Mouse (Mus musculus) megakaryocyte progenitor cell, adult 5-6 weeks (primary cell): ENCODE measurements at regions not wholly inside any gene's neighbourhood (a gene's known extent, or its start where the extent isn't known, plus 50 kb on each side); places are given as distances from the start of the nearest gene placed in this dataset.
"Not testable (repeated sequence)": the region's sequence is repeated elsewhere in the genome, so short reads cannot be mapped to it uniquely, and the experiment has no call there.

ENCODE experiments used
- ATAC-seq: replicated peaks from 2 replicates; pipeline ENCODE4 v1.8.0; 2016; ENCODE audit warnings: mild to moderate bottlenecking, moderate TSS enrichment, inconsistent platforms; ENCODE audit not compliant: poor library complexity

- ATAC-seq, result no peak
Observed at GRCm38 (mm10) chr6:7790040-7790439, 54.6 kb upstream of the C1galt1 start.

GRCm38 (mm10) chr6:7789071-7789470 lies 55.6 kb upstream of the C1galt1 start:
- ATAC-seq, result no peak

DNA sequence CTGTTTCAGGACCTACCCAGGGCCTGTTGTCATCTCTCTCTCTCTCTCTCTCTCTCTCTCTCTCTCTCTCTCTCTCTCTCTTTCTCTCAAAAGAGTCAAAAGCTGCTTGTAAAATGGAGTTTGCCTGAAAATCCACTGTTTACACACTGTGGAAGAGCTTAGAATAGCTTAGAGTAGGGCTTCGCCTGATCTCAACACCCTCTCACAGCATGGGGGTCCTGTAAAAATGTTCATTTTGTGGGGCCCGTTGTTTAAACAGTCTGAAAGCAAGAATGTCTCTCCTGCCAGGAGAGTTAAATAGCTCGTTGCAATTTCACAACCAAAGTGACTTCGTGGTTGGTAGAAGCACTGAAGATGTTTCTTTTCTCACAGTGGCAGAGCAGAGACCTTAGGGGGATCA lies 59.2 kb upstream of the C1galt1 start:
- no peak for ATAC-seq

DNA sequence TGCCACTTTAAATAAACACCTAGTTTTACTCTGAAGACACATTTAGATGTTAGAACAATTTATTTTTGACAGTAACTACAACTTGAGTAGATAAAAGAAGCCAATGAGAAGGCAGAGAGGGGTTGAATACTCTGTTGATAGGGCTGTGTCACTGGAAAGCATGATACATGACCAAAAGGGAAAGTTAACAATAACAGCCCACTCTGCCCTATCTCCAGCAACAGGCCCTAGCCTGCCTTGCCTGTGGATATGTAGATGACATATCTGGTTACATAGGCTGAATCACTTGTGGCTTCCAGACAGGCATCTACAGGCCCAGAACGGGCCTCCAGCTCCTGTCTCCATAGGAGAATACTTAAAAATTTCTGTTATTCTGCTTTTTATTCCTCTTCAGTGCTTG lies 61.6 kb upstream of the C1galt1 start:
- ATAC-seq, result peak; percentile 93

DNA sequence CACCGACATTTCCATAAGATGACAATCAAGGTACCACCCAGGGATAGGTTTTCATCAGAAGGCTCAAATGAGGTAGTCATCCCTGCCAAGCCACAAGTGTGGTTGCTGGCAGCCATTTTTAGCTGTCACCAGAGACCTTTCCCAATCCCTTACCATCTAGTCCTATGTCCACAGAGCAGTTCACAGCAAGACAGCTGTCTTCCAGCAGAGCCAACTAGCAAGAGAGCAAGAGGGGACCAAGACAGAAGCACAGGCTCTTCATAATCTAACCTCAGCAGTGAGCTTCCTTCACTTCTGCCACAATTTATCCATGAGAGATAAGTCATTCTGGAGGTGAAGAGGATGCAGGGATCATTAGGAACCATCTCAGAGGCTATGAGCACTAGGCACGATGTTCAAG lies 64.7 kb upstream of the C1galt1 start:
- ATAC-seq, result no peak

DNA sequence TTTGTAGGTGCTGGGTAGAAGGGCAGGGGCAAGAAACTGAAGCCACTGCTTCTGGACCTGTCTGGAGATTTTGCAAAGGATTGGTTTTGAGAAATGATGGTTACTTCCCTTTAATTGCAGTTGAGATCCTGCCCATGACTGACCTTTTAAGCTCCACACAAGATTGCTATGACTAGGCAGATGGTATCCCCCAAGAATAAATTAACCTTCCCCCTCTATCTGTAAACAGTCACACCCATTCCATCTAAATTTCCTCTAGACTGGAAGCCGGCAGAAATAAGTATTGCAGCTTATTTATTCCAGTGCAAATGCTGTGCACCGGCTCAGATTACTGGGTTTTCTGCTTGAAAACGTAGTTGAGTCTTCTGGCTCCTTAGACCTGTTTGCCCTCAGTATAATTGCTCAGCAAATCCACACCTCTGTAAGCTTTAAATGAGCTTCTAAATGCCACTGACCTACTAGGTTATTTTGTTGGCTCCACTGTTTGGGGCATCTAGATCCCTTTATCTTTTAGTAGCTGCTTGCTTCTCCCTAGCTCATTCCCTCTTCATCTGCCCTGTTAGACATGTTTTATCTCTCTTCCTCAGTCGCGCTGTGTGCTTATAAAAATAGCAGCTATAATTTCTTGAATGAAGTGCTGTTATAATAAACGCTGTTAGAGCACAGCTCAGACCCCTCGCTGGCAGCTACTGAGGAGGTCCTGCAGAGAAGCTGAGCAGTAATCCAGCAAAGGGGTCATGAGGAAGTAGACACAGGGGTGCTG lies 65.8 kb upstream of the C1galt1 start:
- peak; percentile 49 for ATAC-seq

DNA sequence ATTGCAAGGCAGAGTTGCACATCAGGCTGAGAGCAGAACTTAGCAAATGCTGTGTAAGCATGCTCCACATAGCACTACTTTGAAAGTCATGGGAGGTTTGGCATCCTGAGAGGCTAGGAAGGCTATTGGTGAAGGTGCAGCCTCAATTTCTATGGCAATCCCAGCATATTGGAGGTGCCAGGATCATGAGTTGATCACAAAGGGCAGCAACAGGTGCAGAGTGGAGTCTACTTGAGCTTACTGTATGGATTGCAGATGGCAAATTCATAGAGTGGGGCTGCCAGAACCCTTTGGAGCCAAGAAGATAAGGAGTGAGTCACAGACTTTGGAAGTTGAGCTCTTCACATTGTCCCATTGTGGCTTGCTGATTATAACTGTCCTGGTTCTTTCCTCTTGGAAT lies 75.4 kb upstream of the Asns start:
- ATAC-seq, result no peak

DNA sequence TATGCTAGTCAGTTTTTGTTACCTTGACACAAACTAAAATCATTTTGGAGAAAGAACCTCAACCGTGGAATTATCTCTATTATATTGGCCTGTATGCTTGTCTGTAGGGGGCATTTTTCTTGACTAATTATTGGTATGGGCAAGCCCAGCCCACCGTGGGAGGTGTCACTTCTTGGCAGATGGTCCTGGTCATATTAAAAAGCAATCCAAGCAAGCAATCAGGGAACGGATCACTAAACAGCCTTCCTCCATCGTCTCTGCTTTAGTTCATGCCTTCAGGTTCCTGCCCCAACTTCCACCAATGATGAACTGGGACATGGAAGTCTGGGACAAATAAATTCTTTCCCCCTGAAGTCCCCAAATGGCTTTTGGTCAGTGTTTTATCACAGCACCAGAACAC lies 74.6 kb upstream of the Asns start:
- no peak for ATAC-seq

DNA sequence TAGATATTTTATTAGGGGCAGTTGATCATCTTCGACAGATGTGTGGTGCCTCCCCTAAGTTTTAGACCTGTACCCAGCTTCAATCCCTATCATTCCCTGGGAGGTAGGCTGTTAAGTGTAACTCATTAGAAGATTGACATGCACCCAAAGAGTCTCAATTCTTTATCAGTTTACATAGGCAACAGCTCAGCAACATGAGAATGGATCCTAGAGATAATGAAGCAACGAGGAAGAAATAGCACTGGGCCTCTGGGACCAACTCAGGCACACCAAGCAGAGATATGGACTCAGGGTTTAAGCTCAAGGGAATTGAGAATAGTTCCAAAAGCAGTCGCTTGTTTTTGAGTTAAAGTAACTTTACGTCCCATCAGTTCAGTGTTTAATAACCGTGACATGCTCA lies 66.3 kb upstream of the Asns start:
- ATAC-seq, result peak; percentile 88

- no peak for ATAC-seq
Observed at GRCm38 (mm10) chr6:7753895-7754294, 60.8 kb upstream of the Asns start.

DNA sequence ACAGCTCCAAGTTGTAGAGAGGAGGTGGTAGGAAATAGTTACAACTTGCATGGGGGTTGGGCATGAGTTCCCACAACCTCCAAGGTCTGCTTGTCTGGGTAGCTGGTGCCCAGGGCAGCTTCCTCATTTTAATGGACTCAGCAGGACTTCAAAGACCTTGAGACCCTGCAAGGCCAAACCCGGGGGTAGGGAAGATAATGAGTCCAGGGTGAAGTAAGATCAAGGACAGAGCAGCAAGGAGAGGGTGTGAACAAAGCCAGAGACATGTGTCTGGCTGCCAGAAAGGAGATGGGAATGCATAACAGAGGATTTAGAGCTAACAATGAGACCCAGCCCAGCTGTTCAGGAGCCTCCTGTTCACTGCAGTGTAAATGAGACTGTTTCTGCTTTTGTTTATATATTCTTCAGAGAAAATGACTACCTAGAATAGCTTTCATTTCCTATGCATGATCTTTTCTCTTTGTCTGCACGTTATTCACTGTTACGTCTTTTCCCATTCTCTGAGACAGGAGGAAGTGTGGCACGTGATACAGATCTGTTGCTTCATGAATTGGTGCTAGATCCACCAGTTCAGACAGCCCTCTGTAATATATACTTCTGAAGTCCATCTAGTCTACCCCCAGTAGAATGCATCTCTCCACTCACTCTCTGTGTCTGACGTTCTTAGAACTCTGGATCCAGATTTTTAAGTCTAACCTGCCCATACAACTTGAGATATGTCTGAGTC lies 60.0 kb upstream of the Asns start:
- peak; percentile 87 for ATAC-seq

- no peak for ATAC-seq
Observed at GRCm38 (mm10) chr6:7748536-7748935, 55.5 kb upstream of the Asns start.

GRCm38 (mm10) chr6:7744257-7744656 lies 51.2 kb upstream of the Asns start:
- ATAC-seq, result not testable (repeated sequence)
